Mouse (Mus musculus) monocyte, adult 5-6 weeks (primary cell): ENCODE results near the gene Ncapd3. TPM values are rescaled to one million over a fixed set of nuclear protein-coding genes. Genes with fewer than 3 reads are reported as not detected.

Experiments
- ATAC-seq: fragments of 153-309, 156-312 bp; replicated peaks from 2 replicates; pipeline ENCODE4 v1.8.0; 2017; ENCODE audit warnings: mild to moderate bottlenecking; ENCODE audit not compliant: low TSS enrichment, insufficient number of reproducible peaks, severe bottlenecking, poor library complexity, low FRiP score
- total RNA-seq: library from RNA; stranded (forward); fragments of 200-1000, 200-491, 200-594 nt; gene quantifications from 3 replicates; pipeline ENCODE4 v1.2.3, GENCODE M21; 2017

Ncapd3 gene
- total RNA-seq, 1 experiment from 2014 or later: 17.1 TPM

GRCm38 (mm10) chr9:27109533-27110514 is 79.8 kb downstream of the Ncapd3 start:
- ATAC-seq: 0 out of 2 replicates have a peak, but pooled peaks have one; percentile 27

- ATAC-seq: no peak
Observed at GRCm38 (mm10) chr9:27110681-27111080, 80.7 kb downstream of the Ncapd3 start.

- ATAC-seq: no peak
Observed at GRCm38 (mm10) chr9:27111756-27112155, 81.8 kb downstream of the Ncapd3 start.

GRCm38 (mm10) chr9:27121254-27121653 is 91.3 kb downstream of the Ncapd3 start:
- no peak for ATAC-seq

- no peak for ATAC-seq
Observed at GRCm38 (mm10) chr9:27122076-27122475, 92.1 kb downstream of the Ncapd3 start.

- ATAC-seq: no peak
Observed at GRCm38 (mm10) chr9:27122963-27123362, 93.0 kb downstream of the Ncapd3 start.

GRCm38 (mm10) chr9:27123947-27124346 is 94.0 kb downstream of the Ncapd3 start:
- no peak for ATAC-seq

- ATAC-seq: no peak
Observed at GRCm38 (mm10) chr9:27125450-27125849, 95.5 kb downstream of the Ncapd3 start.

GRCm38 (mm10) chr9:27126543-27126942 is 96.6 kb downstream of the Ncapd3 start:
- no peak for ATAC-seq

GRCm38 (mm10) chr9:27128629-27129028 is 98.7 kb downstream of the Ncapd3 start:
- ATAC-seq: no peak

GRCm38 (mm10) chr9:27134410-27134809 is 104.4 kb downstream of the Ncapd3 start:
- ATAC-seq: no peak

GRCm38 (mm10) chr9:27135372-27135771 is 105.4 kb downstream of the Ncapd3 start:
- no peak for ATAC-seq

GRCm38 (mm10) chr9:27136651-27137050 is 106.7 kb downstream of the Ncapd3 start:
- no peak for ATAC-seq

- ATAC-seq: no peak
Observed at GRCm38 (mm10) chr9:27140432-27141065, 110.6 kb downstream of the Ncapd3 start.

GRCm38 (mm10) chr9:27144271-27144840 is 114.4 kb downstream of the Ncapd3 start:
- no peak for ATAC-seq

Other genes with a start within 250 kb of the Ncapd3 start
- not detected in 3 replicates for gene Glb1l2, start 223.7 kb upstream of the Ncapd3 start, total RNA-seq
- gene Glb1l3, start 169.3 kb upstream of the Ncapd3 start, total RNA-seq: not detected in 3 replicates
- gene Gm1110, start 107.1 kb upstream of the Ncapd3 start, total RNA-seq: not detected in 3 replicates
- 14.9 to 24.0 TPM (median 22.7 TPM) in 3 replicates for gene Acad8, start 30.6 kb upstream of the Ncapd3 start, total RNA-seq
- gene Thyn1, start 30.5 kb upstream of the Ncapd3 start, total RNA-seq: 7.9 to 23.6 TPM (median 17.4 TPM) in 3 replicates
- gene Vps26b, start 110 bp upstream of the Ncapd3 start, total RNA-seq: 29.7 to 54.2 TPM (median 35.5 TPM) in 3 replicates
- gene Jam3, start 125.2 kb downstream of the Ncapd3 start, total RNA-seq: 1.0 TPM in 1 of 3 replicates, not detected in the others